Mouse (Mus musculus): ENCODE data around the gene Itgal. TPM values are rescaled to one million over a fixed set of nuclear protein-coding genes. Genes with fewer than 3 reads are reported as not detected.

Itgal gene
- total and polyA plus RNA-seq, 2 experiments from 2014 or later, result 1.1 to 1.7 TPM

DNA sequence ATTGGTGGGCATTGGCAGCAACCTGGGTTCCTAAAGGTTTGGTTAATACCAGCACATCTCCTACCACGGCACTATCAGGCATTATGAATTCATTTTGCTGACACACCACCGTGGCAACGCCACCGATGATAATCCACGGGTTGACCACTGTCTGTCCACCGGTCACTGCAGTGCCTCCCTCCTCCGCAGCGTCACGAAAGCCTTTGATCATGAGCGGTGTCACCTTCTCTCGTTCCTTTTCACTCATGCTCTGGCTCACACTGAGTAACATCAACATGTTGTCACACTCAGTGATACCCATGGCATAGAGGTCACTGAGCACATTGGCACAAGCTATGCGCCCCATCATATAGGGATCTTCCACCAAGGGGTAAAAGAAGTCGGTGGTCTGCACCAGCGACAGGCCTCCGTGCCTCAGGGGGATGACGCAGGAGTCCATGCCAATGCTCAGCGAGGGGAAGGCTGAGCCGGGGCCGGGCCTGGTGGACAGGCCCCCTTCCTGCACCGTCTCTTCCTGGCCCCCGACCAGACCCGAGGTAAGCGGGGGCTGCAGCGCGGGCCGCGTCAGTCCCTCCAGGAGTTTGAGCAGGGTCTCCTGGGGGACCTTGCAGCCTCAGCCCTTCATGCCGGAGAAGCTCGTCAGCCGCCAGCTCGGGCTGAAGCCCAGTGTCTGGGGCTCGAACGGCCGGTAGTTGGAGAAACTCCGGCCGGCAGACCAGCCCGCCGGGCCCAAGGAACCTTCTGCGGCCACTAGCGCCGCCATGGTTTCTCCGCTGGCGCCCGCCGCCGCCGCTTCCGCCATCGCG is 22.7 kb upstream of the Itgal start:
- peak overlapping the region; percentile 91 for H3K27ac ChIP-seq (ENCODE audit: low read depth)
- 10% methylated on average over 48 of the region's 50 CpGs for WGBS
- no peak for TF ChIP-seq CTCF (IDR thresholded peaks at IDR 0.05; ENCODE audit: low read depth)
- no peak for TF ChIP-seq EP300 (IDR thresholded peaks at IDR 0.05; ENCODE audit: low read depth)
- H3K4me3 ChIP-seq (ENCODE audit: low read depth, low read length), result peak overlapping the region; percentile 80
- no peaks in the 10 kb centered on the region for H3K27me3 ChIP-seq (ENCODE audit: control insufficient read depth, insufficient read depth, low read length)
- H3K36me3 ChIP-seq (replicated peaks; ENCODE audit: control insufficient read depth, insufficient read depth, low read length), result peaks cover 16% of the 10 kb centered on the region
- H3K4me2 ChIP-seq (ENCODE audit: low read depth, low read length), result peak overlapping the region; percentile 84
- no peak for DNase-seq (ENCODE audit: low spot score)
- peak; percentile 73 for ATAC-seq (ENCODE audit: insufficient read depth, low read depth)
- H3K4me1 ChIP-seq (ENCODE audit: control insufficient read depth, insufficient read depth), result peaks cover 11% of the 10 kb centered on the region
- H3K9me3 ChIP-seq (replicated peaks; ENCODE audit: control insufficient read depth, low read length), result no peaks in the 10 kb centered on the region
- peak overlapping the region; percentile 87 for H3K9ac ChIP-seq (replicated peaks; ENCODE audit: low read depth, low read length)

DNA sequence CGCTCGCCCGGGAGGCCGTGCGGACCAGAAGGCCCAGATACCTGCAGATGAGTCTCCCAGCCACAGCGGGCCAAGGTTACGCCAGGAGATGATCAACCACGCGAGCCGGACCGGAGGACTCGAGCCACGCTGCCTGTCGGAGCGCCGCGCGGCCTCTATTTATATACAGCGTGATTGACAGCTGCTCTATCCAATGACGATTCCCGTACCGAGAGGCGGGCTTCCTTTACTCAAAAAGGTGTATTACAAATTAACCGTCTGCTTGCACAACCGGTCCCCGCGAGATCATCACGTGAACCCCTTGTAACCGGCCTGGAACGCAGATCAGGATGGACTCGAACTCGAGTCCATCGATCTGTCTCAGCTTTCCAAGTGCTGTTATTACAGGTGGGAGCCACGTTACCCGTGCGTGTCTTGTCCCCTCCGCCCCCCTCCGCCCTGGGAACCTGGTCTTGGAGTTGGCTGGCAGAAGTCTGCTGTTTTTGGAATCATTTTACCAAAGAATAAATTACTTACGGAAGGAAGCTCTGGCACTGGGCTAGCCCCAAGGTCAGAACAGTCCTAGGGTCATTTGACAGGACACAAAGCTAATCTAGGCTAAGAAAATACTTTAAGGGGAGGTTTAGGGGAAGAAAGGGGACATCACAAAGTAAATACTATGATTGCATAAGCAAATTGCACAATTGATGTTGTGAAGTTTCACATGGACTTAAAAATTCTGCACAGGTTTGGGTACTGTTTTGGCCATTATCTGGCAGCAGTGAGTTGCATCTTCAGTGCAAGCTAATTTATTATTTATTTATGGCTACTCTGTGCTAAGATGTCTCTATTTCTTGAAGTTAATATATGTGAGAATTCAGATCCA is 21.9 kb upstream of the Itgal start, which contains the start of gene Sephs2:
Gene Sephs2, minus strand, starts transcription at position 131 of the 865 bp plus-strand sequence.
- WGBS, result 1% methylated on average over 39 of the region's 39 CpGs
- Histone ChIP-seq H3K4me3 (ENCODE audit: low read depth, low read length) (peak within 1 kb of the TSS; percentile 80), H3K4me1 (ENCODE audit: control insufficient read depth, insufficient read depth) (peaks cover 11% of the 10 kb centered on the region), H3K9ac (replicated peaks; ENCODE audit: low read depth, low read length) (peak within 1 kb of the TSS; percentile 87), H3K36me3 (replicated peaks; ENCODE audit: control insufficient read depth, insufficient read depth, low read length) (peaks cover 16% of the 10 kb centered on the region), H3K4me2 (ENCODE audit: low read depth, low read length) (peak within 1 kb of the TSS; percentile 84), H3K9me3 (replicated peaks; ENCODE audit: control insufficient read depth, low read length) (no peaks in the 10 kb centered on the region), H3K27ac (ENCODE audit: low read depth) (peak within 1 kb of the TSS; percentile 91), H3K27me3 (ENCODE audit: control insufficient read depth, insufficient read depth, low read length) (no peaks in the 10 kb centered on the region)
- peak; percentile 85 for DNase-seq (ENCODE audit: low spot score)
- ATAC-seq (ENCODE audit: insufficient read depth, low read depth), result peak; percentile 90
- no peak for TF ChIP-seq EP300 (IDR thresholded peaks at IDR 0.05; ENCODE audit: low read depth)
- TF ChIP-seq CTCF (IDR thresholded peaks at IDR 0.05; ENCODE audit: low read depth), result no peak

DNA sequence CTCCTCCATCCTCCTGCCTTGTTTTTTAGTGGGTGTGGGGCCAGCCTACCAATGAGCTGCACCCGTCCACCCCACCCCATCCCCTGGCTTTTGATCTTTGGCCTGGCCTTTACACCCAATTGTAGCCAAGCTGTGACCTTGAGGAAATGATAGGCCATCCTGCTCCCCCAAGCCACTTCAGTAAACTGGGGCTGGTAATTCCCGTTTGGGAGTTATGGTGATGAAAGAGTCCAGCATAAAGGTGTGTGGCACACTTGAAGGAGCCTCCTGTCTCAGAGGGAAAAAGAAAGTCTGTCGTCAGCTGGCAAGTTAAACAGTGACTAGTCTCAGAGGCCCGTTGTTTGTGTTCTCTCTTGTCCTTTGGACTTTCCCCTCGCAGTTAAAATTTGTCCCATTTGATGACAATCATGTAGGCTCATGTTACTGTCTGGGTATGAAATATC is 19.5 kb upstream of the Itgal start:
- TF ChIP-seq EP300 (IDR thresholded peaks at IDR 0.05; ENCODE audit: low read depth) (no peak), CTCF (IDR thresholded peaks at IDR 0.05; ENCODE audit: low read depth) (no peak)
- no peak overlapping the region for H3K4me3 ChIP-seq (ENCODE audit: low read depth, low read length)
- H3K27ac ChIP-seq (ENCODE audit: low read depth), result no peak overlapping the region
- ATAC-seq (ENCODE audit: insufficient read depth, low read depth), result no peak
- 73% methylated on average over 5 of the region's 5 CpGs for WGBS
- H3K36me3 ChIP-seq (replicated peaks; ENCODE audit: control insufficient read depth, insufficient read depth, low read length), result peaks cover 5% of the 10 kb centered on the region
- peaks cover 11% of the 10 kb centered on the region for H3K4me1 ChIP-seq (ENCODE audit: control insufficient read depth, insufficient read depth)
- H3K27me3 ChIP-seq (ENCODE audit: control insufficient read depth, insufficient read depth, low read length), result no peaks in the 10 kb centered on the region
- no peak for DNase-seq (ENCODE audit: low spot score)
- H3K9ac ChIP-seq (replicated peaks; ENCODE audit: low read depth, low read length), result no peak overlapping the region
- no peak overlapping the region for H3K4me2 ChIP-seq (ENCODE audit: low read depth, low read length)
- no peaks in the 10 kb centered on the region for H3K9me3 ChIP-seq (replicated peaks; ENCODE audit: control insufficient read depth, low read length)

DNA sequence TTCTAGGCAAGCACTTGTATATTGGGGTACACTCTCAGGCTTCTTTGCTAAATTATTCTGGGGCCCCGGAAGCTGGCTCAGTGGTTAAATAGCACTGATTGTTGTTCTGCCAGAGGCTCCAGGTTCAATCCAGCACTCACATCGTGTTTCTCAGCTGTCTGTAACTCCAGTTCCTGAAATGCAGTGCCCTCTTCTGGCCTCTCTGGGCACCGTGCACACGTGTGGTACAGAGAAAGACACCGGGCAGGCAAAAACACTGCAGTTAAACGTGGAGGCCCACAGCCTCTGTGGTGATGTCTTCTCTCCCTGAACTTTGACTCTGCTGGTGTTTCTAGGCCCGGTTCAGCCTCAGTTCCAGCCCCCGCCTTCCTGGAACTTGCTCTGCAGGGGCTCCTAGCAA is 17.7 kb upstream of the Itgal start:
- DNase-seq (ENCODE audit: low spot score) (no peak), ATAC-seq (ENCODE audit: insufficient read depth, low read depth) (no peak)
- H3K27me3 ChIP-seq (ENCODE audit: control insufficient read depth, insufficient read depth, low read length), result no peaks in the 10 kb centered on the region
- H3K4me1 ChIP-seq (ENCODE audit: control insufficient read depth, insufficient read depth), result no peaks in the 10 kb centered on the region
- TF ChIP-seq CTCF (IDR thresholded peaks at IDR 0.05; ENCODE audit: low read depth) (peak; percentile 50), EP300 (IDR thresholded peaks at IDR 0.05; ENCODE audit: low read depth) (no peak)
- H3K9me3 ChIP-seq (replicated peaks; ENCODE audit: control insufficient read depth, low read length), result no peaks in the 10 kb centered on the region
- no peak overlapping the region for H3K9ac ChIP-seq (replicated peaks; ENCODE audit: low read depth, low read length)
- no peak overlapping the region for H3K4me2 ChIP-seq (ENCODE audit: low read depth, low read length)
- no peak overlapping the region for H3K4me3 ChIP-seq (ENCODE audit: low read depth, low read length)
- no peak overlapping the region for H3K27ac ChIP-seq (ENCODE audit: low read depth)
- WGBS, result 24% methylated on average over 8 of the region's 8 CpGs
- H3K36me3 ChIP-seq (replicated peaks; ENCODE audit: control insufficient read depth, insufficient read depth, low read length), result no peaks in the 10 kb centered on the region

DNA sequence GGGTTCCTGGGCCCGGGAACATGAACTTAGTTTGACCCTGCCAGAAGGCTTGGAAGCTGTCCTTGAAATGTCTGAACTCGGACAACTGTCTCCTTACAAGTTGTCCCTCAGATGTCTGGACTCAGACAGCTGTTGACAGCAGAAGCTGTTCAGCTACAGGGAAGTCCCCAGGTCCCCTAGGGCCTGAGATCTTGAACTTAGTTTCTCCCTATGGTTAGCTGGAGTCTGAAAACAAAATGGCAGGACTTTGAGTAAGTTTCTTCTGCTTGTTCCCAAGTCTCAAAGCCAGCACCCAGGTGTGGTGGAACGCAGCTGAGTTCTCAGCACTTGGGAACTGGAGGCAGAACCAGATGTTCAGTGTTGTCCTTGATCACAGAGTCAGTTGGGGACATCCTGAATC is 16.0 kb upstream of the Itgal start:
- Histone ChIP-seq H3K36me3 (replicated peaks; ENCODE audit: control insufficient read depth, insufficient read depth, low read length) (no peaks in the 10 kb centered on the region), H3K4me1 (ENCODE audit: control insufficient read depth, insufficient read depth) (no peaks in the 10 kb centered on the region), H3K9me3 (replicated peaks; ENCODE audit: control insufficient read depth, low read length) (no peaks in the 10 kb centered on the region), H3K9ac (replicated peaks; ENCODE audit: low read depth, low read length) (no peak overlapping the region), H3K4me2 (ENCODE audit: low read depth, low read length) (no peak overlapping the region), H3K4me3 (ENCODE audit: low read depth, low read length) (no peak overlapping the region), H3K27ac (ENCODE audit: low read depth) (peak overlapping the region; percentile 20; the same call in 1 of the 2 replicates), H3K27me3 (ENCODE audit: control insufficient read depth, insufficient read depth, low read length) (no peaks in the 10 kb centered on the region)
- TF ChIP-seq EP300 (IDR thresholded peaks at IDR 0.05; ENCODE audit: low read depth), result no peak
- WGBS, result 43% methylated on average over 3 of the region's 3 CpGs
- ATAC-seq (ENCODE audit: insufficient read depth, low read depth), result no peak
- DNase-seq (ENCODE audit: low spot score), result no peak
